Mouse (Mus musculus) forebrain, embryonic 15.5 days (tissue): ENCODE data around the gene Phf1. TPM values are rescaled to one million over a fixed set of nuclear protein-coding genes. Genes with fewer than 3 reads are reported as not detected.

ENCODE experiments used
- ATAC-seq: fragments of 200-750 bp; cut with Nextera tagmentation; replicated peaks from 2 replicates; pipeline ENCODE4 v1.8.0; 2017; ENCODE audit warnings: mild to moderate bottlenecking, moderate TSS enrichment, moderate library complexity
- H3K27ac ChIP-seq: fragments of 300-500 bp; sonication (generic); replicated peaks from 2 replicates; pipeline ENCODE4 v1.5.1; 2015; ENCODE audit warnings: mild to moderate bottlenecking, inconsistent platforms
- H3K27me3 ChIP-seq: fragments of 300-500 bp; sonication (generic); 2 replicates; pipeline ENCODE4 v1.6.1; 2015; ENCODE audit warnings: inconsistent platforms
- H3K36me3 ChIP-seq: fragments of 300-500 bp; sonication (generic); 2 replicates; pipeline ENCODE4 v1.6.1; 2015; ENCODE audit warnings: mild to moderate bottlenecking, inconsistent platforms
- H3K4me1 ChIP-seq: fragments of 300-500 bp; sonication (generic); 2 replicates; pipeline ENCODE4 v1.6.1; 2015; ENCODE audit warnings: inconsistent platforms
- H3K4me2 ChIP-seq: fragments of 300-500 bp; sonication (generic); replicated peaks from 2 replicates; pipeline ENCODE4 v1.6.1; 2015; ENCODE audit warnings: mild to moderate bottlenecking, inconsistent platforms
- H3K4me3 ChIP-seq: fragments of 300-500 bp; sonication (generic); 2 replicates; pipeline ENCODE4 v1.5.1; 2015; ENCODE audit warnings: mild to moderate bottlenecking, inconsistent platforms
- H3K9ac ChIP-seq: fragments of 300-500 bp; sonication (generic); replicated peaks from 2 replicates; pipeline ENCODE4 v1.6.1; 2015; ENCODE audit warnings: mild to moderate bottlenecking, inconsistent platforms
- H3K9me3 ChIP-seq: fragments of 300-500 bp; sonication (generic); 2 replicates; pipeline ENCODE4 v1.6.1; 2016; ENCODE audit warnings: inconsistent platforms
- WGBS: fragments of 180-500 bp; shearing (Covaris S2); methylation state at CpG from one replicate; pipeline ENCODE4 v1.1.7; 2015; ENCODE audit warnings: mixed read lengths; 5-methylcytosine and 5-hydroxymethylcytosine counted together
- polyA plus RNA-seq: library from polyadenylated mRNA; unstranded; fragments of >200 nt; fragmentation: Nextera tagmentation; extraction: Ambion mirVana; gene quantifications from 2 replicates; pipeline ENCODE4 v1.2.1, GENCODE M21; 2015

Phf1 gene
- polyA plus RNA-seq, 1 experiment from 2014 or later: 18.3 TPM

- Histone ChIP-seq H3K9me3 (no peaks in the 10 kb centered on the region), H3K36me3 (peaks cover 70% of the 10 kb centered on the region), H3K27me3 (no peaks in the 10 kb centered on the region), H3K4me1 (peaks cover 22% of the 10 kb centered on the region), H3K4me2 (no peak overlapping the region), H3K9ac (no peak overlapping the region), H3K4me3 (no peak overlapping the region), H3K27ac (no peak overlapping the region)
- 92% methylated on average over 18 of the region's 18 CpGs for WGBS
- no peak for ATAC-seq
Observed at GRCm38 (mm10) chr17:26956895-26957294, 24.0 kb downstream of the Phf1 start.

GRCm38 (mm10) chr17:26957872-26958271 is 25.0 kb downstream of the Phf1 start:
- WGBS: 93% methylated on average over 5 of the region's 5 CpGs
- no peaks in the 10 kb centered on the region for H3K27me3 ChIP-seq
- H3K27ac ChIP-seq: no peak overlapping the region
- H3K4me2 ChIP-seq: no peak overlapping the region
- ATAC-seq: no peak
- peaks cover 12% of the 10 kb centered on the region for H3K4me1 ChIP-seq
- H3K9ac ChIP-seq: no peak overlapping the region
- no peaks in the 10 kb centered on the region for H3K9me3 ChIP-seq
- H3K36me3 ChIP-seq: peaks cover 79% of the 10 kb centered on the region
- H3K4me3 ChIP-seq: no peak overlapping the region

- H3K9ac ChIP-seq: no peak overlapping the region
- H3K27me3 ChIP-seq: no peaks in the 10 kb centered on the region
- H3K4me2 ChIP-seq: no peak overlapping the region
- H3K27ac ChIP-seq: no peak overlapping the region
- H3K9me3 ChIP-seq: no peaks in the 10 kb centered on the region
- H3K4me1 ChIP-seq: peaks cover 2% of the 10 kb centered on the region; the same call in 1 of the 2 replicates
- H3K4me3 ChIP-seq: no peak overlapping the region
- no peak for ATAC-seq
- 76% methylated on average over 5 of the region's 5 CpGs for WGBS
- peaks cover 84% of the 10 kb centered on the region for H3K36me3 ChIP-seq
Observed at GRCm38 (mm10) chr17:26958880-26959279, 26.0 kb downstream of the Phf1 start.

GRCm38 (mm10) chr17:26959815-26960214 is 27.0 kb downstream of the Phf1 start:
- WGBS: 100% methylated on average over 4 of the region's 4 CpGs

GRCm38 (mm10) chr17:26961572-26962240 is 28.9 kb downstream of the Phf1 start:
- Histone ChIP-seq H3K4me2 (no peak overlapping the region), H3K27me3 (no peaks in the 10 kb centered on the region), H3K36me3 (peaks cover 85% of the 10 kb centered on the region), H3K9ac (no peak overlapping the region), H3K9me3 (no peaks in the 10 kb centered on the region), H3K4me3 (no peak overlapping the region), H3K27ac (no peak overlapping the region), H3K4me1 (no peaks in the 10 kb centered on the region)
- ATAC-seq: no peak
- WGBS: 93% methylated on average over 21 of the region's 21 CpGs

More at GRCm38 (mm10) chr17:26959815-26960214, 27.0 kb downstream of the Phf1 start:
- H3K4me1 ChIP-seq: no peaks in the 10 kb centered on the region
- no peaks in the 10 kb centered on the region for H3K27me3 ChIP-seq
- H3K4me2 ChIP-seq: no peak overlapping the region
- no peak overlapping the region for H3K9ac ChIP-seq
- H3K36me3 ChIP-seq: peaks cover 89% of the 10 kb centered on the region
- ATAC-seq: no peak
- H3K9me3 ChIP-seq: no peaks in the 10 kb centered on the region
- H3K4me3 ChIP-seq: no peak overlapping the region
- no peak overlapping the region for H3K27ac ChIP-seq

GRCm38 (mm10) chr17:26966993-26967392 is 34.1 kb downstream of the Phf1 start:
- H3K27me3 ChIP-seq: no peaks in the 10 kb centered on the region
- no peak overlapping the region for H3K4me3 ChIP-seq
- peaks cover 70% of the 10 kb centered on the region for H3K36me3 ChIP-seq
- H3K4me1 ChIP-seq: peaks cover 12% of the 10 kb centered on the region
- no peak overlapping the region for H3K27ac ChIP-seq
- H3K9me3 ChIP-seq: no peaks in the 10 kb centered on the region
- no peak overlapping the region for H3K4me2 ChIP-seq
- no peak for ATAC-seq
- H3K9ac ChIP-seq: no peak overlapping the region
- WGBS: 92% methylated on average over 11 of the region's 11 CpGs

- Histone ChIP-seq H3K27ac (no peak overlapping the region), H3K4me1 (peaks cover 17% of the 10 kb centered on the region), H3K9ac (no peak overlapping the region), H3K4me3 (no peak overlapping the region), H3K9me3 (no peaks in the 10 kb centered on the region), H3K27me3 (no peaks in the 10 kb centered on the region), H3K4me2 (no peak overlapping the region), H3K36me3 (peaks cover 65% of the 10 kb centered on the region)
- ATAC-seq: no peak
- 90% methylated on average over 6 of the region's 6 CpGs for whole genome bisulfite sequencing
Observed at GRCm38 (mm10) chr17:26967477-26967876, 34.6 kb downstream of the Phf1 start.

- Histone ChIP-seq H3K4me1 (peaks cover 19% of the 10 kb centered on the region), H3K27ac (no peak overlapping the region), H3K36me3 (peaks cover 59% of the 10 kb centered on the region), H3K9ac (no peak overlapping the region), H3K27me3 (no peaks in the 10 kb centered on the region), H3K4me3 (no peak overlapping the region), H3K9me3 (no peaks in the 10 kb centered on the region), H3K4me2 (no peak overlapping the region)
- no peak for ATAC-seq
- whole genome bisulfite sequencing: 78% methylated on average over 6 of the region's 6 CpGs
Observed at GRCm38 (mm10) chr17:26968200-26968611, 35.4 kb downstream of the Phf1 start.

- Histone ChIP-seq H3K27ac (0 out of 2 replicates have a peak overlapping the region, but pooled peaks have one; percentile 18), H3K36me3 (peaks cover 51% of the 10 kb centered on the region), H3K4me1 (peaks cover 28% of the 10 kb centered on the region), H3K4me3 (no peak overlapping the region), H3K9ac (no peak overlapping the region), H3K9me3 (no peaks in the 10 kb centered on the region), H3K27me3 (no peaks in the 10 kb centered on the region), H3K4me2 (no peak overlapping the region)
- no peak for ATAC-seq
- 85% methylated on average over 6 of the region's 6 CpGs for WGBS
Observed at GRCm38 (mm10) chr17:26969257-26969656, 36.4 kb downstream of the Phf1 start.

GRCm38 (mm10) chr17:26970221-26970620 is 37.4 kb downstream of the Phf1 start:
- no peak for ATAC-seq
- no peak overlapping the region for H3K4me2 ChIP-seq
- H3K36me3 ChIP-seq: peaks cover 50% of the 10 kb centered on the region
- H3K9me3 ChIP-seq: no peaks in the 10 kb centered on the region
- no peak overlapping the region for H3K27ac ChIP-seq
- peaks cover 37% of the 10 kb centered on the region for H3K4me1 ChIP-seq
- WGBS: 78% methylated on average over 12 of the region's 12 CpGs
- H3K4me3 ChIP-seq: no peak overlapping the region
- no peaks in the 10 kb centered on the region for H3K27me3 ChIP-seq
- H3K9ac ChIP-seq: no peak overlapping the region

GRCm38 (mm10) chr17:26971247-26971905 is 38.5 kb downstream of the Phf1 start:
- Histone ChIP-seq H3K4me2 (no peak overlapping the region), H3K36me3 (peaks cover 51% of the 10 kb centered on the region)
- no peak for ATAC-seq

GRCm38 (mm10) chr17:26972107-26972506 is 39.3 kb downstream of the Phf1 start:
- peak overlapping the region; percentile 75 for H3K9ac ChIP-seq
- no peaks in the 10 kb centered on the region for H3K27me3 ChIP-seq
- no peak for ATAC-seq
- peaks cover 56% of the 10 kb centered on the region for H3K4me1 ChIP-seq
- no peaks in the 10 kb centered on the region for H3K9me3 ChIP-seq
- H3K36me3 ChIP-seq: peaks cover 51% of the 10 kb centered on the region
- H3K4me2 ChIP-seq: peak overlapping the region; percentile 84
- WGBS: 9% methylated on average over 3 of the region's 3 CpGs
- peak overlapping the region; percentile 86 for H3K4me3 ChIP-seq
- peak overlapping the region; percentile 74 for H3K27ac ChIP-seq

More at GRCm38 (mm10) chr17:26971247-26971905, 38.5 kb downstream of the Phf1 start:
- no peak overlapping the region for H3K27ac ChIP-seq
- H3K9me3 ChIP-seq: no peaks in the 10 kb centered on the region
- 50% methylated on average over 8 of the region's 8 CpGs for WGBS
- H3K4me3 ChIP-seq: no peak overlapping the region
- no peak overlapping the region for H3K9ac ChIP-seq
- H3K27me3 ChIP-seq: no peaks in the 10 kb centered on the region
- peaks cover 48% of the 10 kb centered on the region for H3K4me1 ChIP-seq
